Mouse (Mus musculus) Patski (cell line): ENCODE results near the gene Gstm1. TPM values are rescaled to one million over a fixed set of nuclear protein-coding genes. Genes with fewer than 3 reads are reported as not detected.
"Not testable (repeated sequence)": the region's sequence is repeated elsewhere in the genome, so short reads cannot be mapped to it uniquely, and the experiment has no call there.

Source experiments
- ATAC-seq: fragments of 100-300 bp; one replicate; pipeline ENCODE4 v1.8.0; 2021
- CTCF ChIA-PET: fragments of 350-600 bp; sonication (Branson Sonifier 250); formaldehyde crosslinking; loops from one replicate; lab custom pipeline; 2022; ENCODE audit warnings: inconsistent platforms; lab: Charles Lee
- POLR2A ChIA-PET: fragments of 350-600 bp; sonication (Branson Sonifier 250); formaldehyde crosslinking; loops from one replicate; lab custom pipeline; 2022; ENCODE audit warnings: antibody characterized with exemption, inconsistent platforms; lab: Charles Lee
- DNase-seq: peaks from one replicate; pipeline ENCODE4 v3.0.0-alpha.2; 2011; ENCODE audit warnings: low read depth, low spot score
- H3K27me3 ChIP-seq: fragments of 371-371 bp; one replicate; pipeline ENCODE4 v1.5.1; 2021
- CTCF ChIP-seq: fragments of 100-300 bp; IDR thresholded peaks from one replicate; pipeline ENCODE4 v1.5.1; 2021
- in situ Hi-C: fragments of 300-500 bp; cut with MboI; formaldehyde crosslinking; loops from 3 replicates; pipeline ENCODE4 v1.11.1; 2018; ENCODE audit warnings: low pct_unique_long_range_greater_than_20kb, mixed read lengths
- polyA plus RNA-seq: library from polyadenylated mRNA; unstranded; gene quantifications from one replicate; pipeline ENCODE4 v1.2.3, GENCODE M21; 2021

Gene Gstm1
- polyA plus RNA-seq, 1 experiment from 2014 or later = 145 TPM

DNA sequence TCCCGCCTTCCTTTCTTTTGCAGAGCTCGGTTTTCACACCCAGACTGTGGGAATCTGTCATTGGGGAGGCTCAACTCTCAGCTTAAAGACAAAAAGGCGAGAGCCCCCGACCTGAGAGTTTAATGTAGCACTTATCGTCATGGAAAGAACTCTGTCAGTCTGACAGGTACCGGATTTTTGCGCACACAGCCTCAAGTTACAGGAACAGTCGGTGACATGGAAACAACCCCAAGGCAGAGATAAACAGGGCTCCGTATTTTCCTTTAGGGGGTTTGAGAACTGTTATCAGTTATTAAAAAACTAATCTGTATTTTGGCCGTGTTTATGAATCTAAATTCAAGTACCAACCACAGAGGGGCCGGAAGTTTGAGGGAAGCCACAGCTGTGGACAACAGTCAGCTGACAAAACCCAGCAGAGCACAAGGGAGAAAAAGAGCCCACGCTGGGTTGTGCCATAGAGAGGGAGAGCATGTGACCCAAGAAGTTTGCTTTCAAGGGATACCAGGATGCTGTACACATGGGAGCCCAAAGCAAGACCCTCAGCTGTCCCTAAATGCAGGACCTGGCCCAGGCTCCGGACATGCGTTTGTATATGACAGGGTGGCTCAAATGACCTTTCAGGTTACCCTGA is 532 bp upstream of the Gstm1 start:
- TF ChIP-seq CTCF = no peak
- POLR2A ChIA-PET = interaction anchor here (0.6 to 2.2 kb wide), 2 partner anchors 65 to 940 kb away, joined by 3 to 6 read pairs; no protein-coding TSS in a partner anchor
- DNase-seq (no peak), ATAC-seq (no peak)
- in situ Hi-C loops = loop anchor here (5.0 kb wide), 2 partner anchors 44 to 66 kb away; no protein-coding TSS in a partner anchor
- CTCF ChIA-PET = interaction anchor here (0.7 to 4.5 kb wide), 17 partner anchors 11 to 152 kb away, joined by 3 to 25 read pairs (median 5); partner anchors contain the start of genes Gstm2 and Gstm7
- no peaks in the 10 kb centered on the region for H3K27me3 ChIP-seq

- POLR2A ChIA-PET = interaction anchor here (0.6 kb wide), 1 partner anchor 85 kb away, joined by 3 read pairs; the partner anchor contains the start of gene Gstm7
- H3K27me3 ChIP-seq, DNase-seq, ATAC-seq: not testable (repeated sequence)
- CTCF ChIA-PET = interaction anchor here (0.9 to 4.5 kb wide), 5 partner anchors 32 to 77 kb away, joined by 3 to 25 read pairs (median 4); no protein-coding TSS in a partner anchor
- in situ Hi-C loops = loop anchor here (5.0 kb wide), 2 partner anchors 46 to 64 kb away; no protein-coding TSS in a partner anchor
Observed at GRCm38 (mm10) chr3:108016468-108016867, 1.3 kb downstream of the Gstm1 start.

- no peaks in the 10 kb centered on the region for H3K27me3 ChIP-seq
- POLR2A ChIA-PET = interaction anchor here (1.0 to 1.1 kb wide), 3 partner anchors 29 to 48 kb away, joined by 3 read pairs; partner anchors contain the start of genes Gstm2 and Gstm3
- CTCF ChIA-PET = no interaction called here
- no peak for TF ChIP-seq CTCF
- in situ Hi-C loops = loop anchor here (5.0 kb wide), 2 partner anchors 47 to 63 kb away; no protein-coding TSS in a partner anchor
- no peak for ATAC-seq
- no peak for DNase-seq
Observed at GRCm38 (mm10) chr3:108014974-108015346, 2.8 kb downstream of the Gstm1 start.

- ChIA-PET POLR2A (interaction anchor here (1.0 to 1.1 kb wide), 2 partner anchors 28 to 48 kb away, joined by 3 read pairs; partner anchors contain the start of gene Gstm2), CTCF (interaction anchor here (1.0 to 2.6 kb wide), 4 partner anchors 10 to 54 kb away, joined by 3 to 8 read pairs (median 4); no protein-coding TSS in a partner anchor)
- in situ Hi-C loops = no loop called here
- ATAC-seq (no peak), DNase-seq (no peak)
- no peaks in the 10 kb centered on the region for H3K27me3 ChIP-seq
- TF ChIP-seq CTCF = no peak
Observed at GRCm38 (mm10) chr3:108014098-108014973, 3.4 kb downstream of the Gstm1 start.

- POLR2A ChIA-PET = interaction anchor here (0.5 to 1.2 kb wide), 2 partner anchors 49 to 207 kb away, joined by 3 to 4 read pairs; no protein-coding TSS in a partner anchor
- ATAC-seq (peak; percentile 55), DNase-seq (peak; percentile 92)
- in situ Hi-C loops = no loop called here
- TF ChIP-seq CTCF = no peak
- H3K27me3 ChIP-seq = no peaks in the 10 kb centered on the region
- CTCF ChIA-PET = interaction anchor here (0.9 to 2.6 kb wide), 10 partner anchors 9 to 82 kb away, joined by 3 to 9 read pairs (median 4); partner anchors contain the start of gene Gstm7
Observed at GRCm38 (mm10) chr3:108013331-108013871, 4.4 kb downstream of the Gstm1 start.

DNA sequence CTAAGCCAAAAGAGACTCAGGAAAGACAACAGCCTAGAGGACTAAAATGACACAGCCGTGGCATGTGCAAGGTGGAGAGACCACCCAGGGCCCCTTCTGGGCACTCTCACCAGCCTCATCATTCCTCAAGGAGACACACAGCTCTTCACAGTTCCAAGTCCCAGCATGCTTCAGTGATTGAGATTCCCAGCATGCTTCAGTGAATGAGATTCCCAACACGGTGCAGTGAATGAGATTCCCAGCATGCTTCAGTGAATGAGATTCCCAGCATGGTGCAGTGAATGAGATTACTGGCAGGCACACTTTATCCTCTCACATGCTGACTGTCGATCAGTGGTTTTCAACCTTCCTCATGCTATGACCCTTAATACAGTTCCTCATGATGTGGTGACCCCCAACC is 6.2 kb downstream of the Gstm1 start:
- in situ Hi-C loops = no loop called here
- POLR2A ChIA-PET = no interaction called here

GRCm38 (mm10) chr3:108010286-108010685 is 7.5 kb downstream of the Gstm1 start:
- in situ Hi-C loops = no loop called here
- ATAC-seq (no peak), DNase-seq (no peak)
- H3K27me3 ChIP-seq = no peaks in the 10 kb centered on the region
- no peak for TF ChIP-seq CTCF
- CTCF ChIA-PET = interaction anchor here (1.0 to 1.5 kb wide), 5 partner anchors 9 to 71 kb away, joined by 3 to 5 read pairs (median 3); no protein-coding TSS in a partner anchor
- POLR2A ChIA-PET = no interaction called here

More for the DNA sequence above, 6.2 kb downstream of the Gstm1 start:
- H3K27me3 ChIP-seq = no peaks in the 10 kb centered on the region
- ATAC-seq = no peak
- no peak for DNase-seq
- CTCF ChIA-PET = interaction anchor here (0.9 to 1.5 kb wide), 2 partner anchors 48 to 49 kb away, joined by 3 read pairs; no protein-coding TSS in a partner anchor
- TF ChIP-seq CTCF = no peak

DNA sequence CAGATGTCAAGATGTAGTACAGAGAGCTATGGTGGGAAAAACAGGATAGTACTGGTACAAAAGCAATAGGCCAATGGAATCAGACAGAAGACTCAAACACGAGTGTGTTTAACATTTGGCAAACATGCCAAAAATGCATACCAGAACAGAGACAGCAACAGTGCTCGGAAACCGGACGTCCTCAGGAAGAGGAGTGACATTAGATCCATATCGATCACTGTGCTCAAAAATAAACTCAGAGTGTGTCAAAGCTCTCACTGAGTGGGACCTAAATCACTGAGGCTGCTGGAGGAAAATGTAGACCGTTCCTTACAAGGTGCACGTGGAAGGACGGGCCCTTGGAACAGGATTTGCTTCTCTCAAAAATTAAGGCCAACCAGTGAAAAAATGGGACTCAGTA is 15.8 kb downstream of the Gstm1 start:
- no peak for TF ChIP-seq CTCF
- ATAC-seq = no peak
- in situ Hi-C loops = no loop called here
- no peak for DNase-seq
- ChIA-PET POLR2A (interaction anchor here (0.8 kb wide), 1 partner anchor 155 kb away, joined by 7 read pairs; no protein-coding TSS in a partner anchor), CTCF (interaction anchor here (1.1 to 2.0 kb wide), 5 partner anchors 8 to 35 kb away, joined by 3 to 8 read pairs (median 4); partner anchors contain the start of gene Gstm1)
- no peaks in the 10 kb centered on the region for H3K27me3 ChIP-seq

- POLR2A ChIA-PET = no interaction called here
- ATAC-seq = no peak
- in situ Hi-C loops = no loop called here
- TF ChIP-seq CTCF = no peak
- CTCF ChIA-PET = interaction anchor here (0.7 to 1.4 kb wide), 2 partner anchors 13 to 19 kb away, joined by 3 read pairs; partner anchors contain the start of gene Gstm2
- no peaks in the 10 kb centered on the region for H3K27me3 ChIP-seq
- no peak for DNase-seq
Observed at GRCm38 (mm10) chr3:107999491-107999890, 18.3 kb downstream of the Gstm1 start.
